Mouse (Mus musculus): Measurements from ENCODE around the gene Cog5. TPM values are rescaled to one million over a fixed set of nuclear protein-coding genes. Genes with fewer than 3 reads are reported as not detected.
"Not testable (repeated sequence)": the region's sequence is repeated elsewhere in the genome, so short reads cannot be mapped to it uniquely, and the experiment has no call there.

Gene Cog5
- polyA plus RNA-seq (2016; fragmentation: Nextera tagmentation; extraction: Ambion mirVana) = 33.5 TPM in 2 replicates

DNA sequence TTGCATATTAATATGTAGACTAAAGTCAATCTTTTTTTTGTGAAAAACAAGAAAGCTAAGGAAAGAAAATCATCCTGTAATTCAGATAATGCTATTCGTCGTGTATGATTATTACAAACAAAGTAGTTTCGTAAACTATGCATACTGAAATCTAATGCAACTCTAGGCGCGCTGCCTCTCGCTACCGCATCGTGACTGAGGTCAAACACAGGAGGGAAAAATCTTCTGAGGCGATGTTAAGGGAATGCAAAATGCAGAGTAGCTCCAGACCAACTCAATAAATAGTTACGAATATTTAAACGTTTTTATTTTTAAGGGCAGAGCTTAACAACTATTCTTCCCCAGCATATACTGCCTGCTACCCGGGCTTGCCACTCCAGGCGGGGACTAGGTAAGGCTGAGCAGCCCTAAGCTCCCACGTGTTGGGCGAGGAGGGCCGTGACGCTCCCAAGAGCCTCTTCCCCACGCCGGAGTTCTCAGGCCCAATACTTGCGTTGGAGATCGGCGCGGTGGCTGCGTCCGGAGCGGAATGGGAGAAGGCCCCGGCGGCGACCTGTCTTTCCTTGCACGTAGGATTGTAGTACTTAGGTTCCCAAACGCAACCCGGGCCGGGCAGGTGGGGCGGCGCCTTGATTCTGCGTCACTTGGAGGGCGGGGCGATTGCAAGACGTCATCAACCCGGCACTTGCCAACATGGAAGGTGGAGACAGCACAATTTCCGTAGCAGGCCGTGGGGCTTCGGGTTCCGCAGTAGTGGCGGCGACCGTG, at the start of gene Cog5, which contains the start of gene Dus4l:
Cog5 (plus strand) TSS at position 673 of the 768 bp plus-strand sequence.
Dus4l (minus strand) TSS at position 630 of the 768 bp plus-strand sequence.
- H3K9me3 ChIP-seq = no peaks in the 10 kb centered on the region
- under 1% methylated on average over 47 of the region's 47 CpGs for WGBS
- peak; percentile 96 for ATAC-seq (ENCODE audit: low FRiP score, low read depth)

DNA sequence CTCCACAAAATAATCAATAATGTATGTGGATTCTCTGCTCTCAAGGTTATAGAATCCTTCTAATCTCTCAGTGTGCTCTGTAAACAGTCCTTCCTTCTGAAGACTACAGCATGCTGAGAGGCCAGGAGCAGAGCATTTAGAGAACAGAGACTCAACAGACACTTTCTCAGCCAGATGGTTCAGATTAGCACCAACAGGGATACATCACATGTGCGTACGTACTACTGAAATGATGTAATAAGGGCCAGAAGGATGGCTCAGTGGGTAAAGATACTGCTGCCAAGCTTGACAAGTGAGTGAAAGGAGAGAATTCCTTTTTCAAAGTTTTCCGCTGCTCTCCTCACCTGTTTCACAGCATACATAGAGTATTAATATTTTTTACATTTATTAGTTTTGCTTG, 49.8 kb upstream of the Cog5 start:
- Histone ChIP-seq H3K4me1 (no peaks in the 10 kb centered on the region), H3K9me3 (no peaks in the 10 kb centered on the region), H3K27me3 (no peaks in the 10 kb centered on the region), H3K27ac (replicated peaks) (no peak overlapping the region), H3K36me3 (no peaks in the 10 kb centered on the region), H3K9ac (replicated peaks) (no peak overlapping the region), H3K4me3 (no peak overlapping the region), H3K4me2 (replicated peaks) (no peak overlapping the region)
- 85% methylated on average over 3 of the region's 3 CpGs for whole genome bisulfite sequencing
- no peak for ATAC-seq (ENCODE audit: low FRiP score, low read depth)

More for the DNA sequence above, at the start of gene Cog5, which contains the start of gene Dus4l:
- Histone ChIP-seq H3K27ac (replicated peaks) (peak within 1 kb of the TSS; percentile 56), H3K4me1 (peaks cover 4% of the 10 kb centered on the region), H3K27me3 (no peaks in the 10 kb centered on the region), H3K4me2 (replicated peaks) (peak within 1 kb of the TSS; percentile 70), H3K9ac (replicated peaks) (peak within 1 kb of the TSS; percentile 65), H3K36me3 (no peaks in the 10 kb centered on the region), H3K4me3 (peak within 1 kb of the TSS; percentile 73)

DNA sequence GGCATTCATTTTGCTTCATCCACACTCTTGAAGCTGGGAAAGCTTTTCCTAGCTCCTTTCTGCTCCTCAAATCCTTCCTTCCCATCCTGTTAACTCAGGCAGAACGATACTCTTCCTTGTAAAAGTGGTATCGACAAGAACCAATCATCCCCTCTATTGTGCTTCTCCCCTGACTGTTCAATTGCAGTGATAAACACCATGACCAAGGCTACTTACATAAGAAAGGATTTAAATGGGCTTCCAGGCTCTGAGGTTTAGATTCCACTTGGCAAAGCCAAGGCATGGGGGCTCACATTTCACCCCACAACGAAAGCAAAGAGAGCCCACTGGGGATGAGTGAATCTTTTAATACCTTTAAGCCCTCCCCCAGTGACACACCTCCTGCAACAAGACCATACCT, 46.5 kb upstream of the Cog5 start:
- ATAC-seq (ENCODE audit: low FRiP score, low read depth) = no peak
- Histone ChIP-seq H3K9me3 (no peaks in the 10 kb centered on the region), H3K4me2 (replicated peaks) (no peak overlapping the region), H3K9ac (replicated peaks) (no peak overlapping the region), H3K4me1 (no peaks in the 10 kb centered on the region), H3K4me3 (no peak overlapping the region), H3K27ac (replicated peaks) (no peak overlapping the region), H3K36me3 (no peaks in the 10 kb centered on the region), H3K27me3 (no peaks in the 10 kb centered on the region)
- WGBS = 9% methylated on average over 3 of the region's 3 CpGs

DNA sequence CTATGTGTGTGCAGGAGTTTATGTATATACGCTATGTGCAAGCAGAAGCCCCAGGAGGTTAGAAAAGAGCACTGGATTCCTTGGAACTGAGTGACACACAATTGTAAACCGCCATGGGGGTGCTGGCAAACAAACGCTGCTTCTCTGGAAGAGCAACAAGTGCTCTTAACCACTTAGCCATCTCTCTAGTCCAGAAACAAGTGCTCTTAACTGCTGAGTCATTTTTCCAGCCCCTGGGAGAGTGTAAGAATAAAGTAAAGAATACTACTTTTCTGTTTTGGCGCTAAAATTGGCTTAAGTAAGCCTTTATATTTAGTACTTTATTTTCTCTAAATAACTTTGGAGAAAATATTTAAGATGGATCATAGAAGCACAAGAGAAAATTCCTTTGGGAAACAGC, 41.3 kb upstream of the Cog5 start:
- H3K4me3 ChIP-seq = no peak overlapping the region
- H3K4me2 ChIP-seq (replicated peaks) = no peak overlapping the region
- H3K9ac ChIP-seq (replicated peaks) = no peak overlapping the region
- H3K9me3 ChIP-seq = no peaks in the 10 kb centered on the region
- 0 out of 2 replicates have a peak, but pooled peaks cover 3% of the 10 kb centered on the region for H3K36me3 ChIP-seq
- H3K4me1 ChIP-seq = no peaks in the 10 kb centered on the region
- no peak overlapping the region for H3K27ac ChIP-seq (replicated peaks)
- H3K27me3 ChIP-seq = no peaks in the 10 kb centered on the region
- ATAC-seq (ENCODE audit: low FRiP score, low read depth) = no peak
- 49% methylated on average over 4 of the region's 4 CpGs for WGBS

DNA sequence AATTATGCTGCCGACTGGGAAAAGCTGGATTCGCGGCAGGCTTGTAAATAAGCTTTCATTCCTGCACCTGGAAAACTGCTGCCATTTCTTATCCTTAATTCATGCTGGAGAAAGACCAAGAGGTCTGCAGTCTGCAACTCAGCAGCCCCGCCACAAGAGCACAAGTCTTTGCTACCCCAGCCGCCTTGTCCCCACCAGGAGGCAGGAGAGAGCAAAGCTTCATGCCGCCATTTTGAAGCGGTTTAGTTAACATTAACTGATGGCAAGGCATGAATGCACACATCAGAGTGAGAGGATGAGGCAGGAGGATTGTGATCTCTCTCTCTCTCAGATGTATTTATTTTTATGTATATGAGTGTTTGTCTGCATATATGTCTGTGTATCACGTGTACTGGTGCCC, 34.6 kb upstream of the Cog5 start:
- Histone ChIP-seq H3K4me2 (replicated peaks) (no peak overlapping the region), H3K4me1 (no peaks in the 10 kb centered on the region), H3K27ac (replicated peaks) (no peak overlapping the region), H3K27me3 (no peaks in the 10 kb centered on the region), H3K4me3 (no peak overlapping the region), H3K9me3 (no peaks in the 10 kb centered on the region), H3K9ac (replicated peaks) (no peak overlapping the region), H3K36me3 (0 out of 2 replicates have a peak, but pooled peaks cover 8% of the 10 kb centered on the region)
- 84% methylated on average over 8 of the region's 8 CpGs for WGBS
- ATAC-seq (ENCODE audit: low FRiP score, low read depth) = no peak

DNA sequence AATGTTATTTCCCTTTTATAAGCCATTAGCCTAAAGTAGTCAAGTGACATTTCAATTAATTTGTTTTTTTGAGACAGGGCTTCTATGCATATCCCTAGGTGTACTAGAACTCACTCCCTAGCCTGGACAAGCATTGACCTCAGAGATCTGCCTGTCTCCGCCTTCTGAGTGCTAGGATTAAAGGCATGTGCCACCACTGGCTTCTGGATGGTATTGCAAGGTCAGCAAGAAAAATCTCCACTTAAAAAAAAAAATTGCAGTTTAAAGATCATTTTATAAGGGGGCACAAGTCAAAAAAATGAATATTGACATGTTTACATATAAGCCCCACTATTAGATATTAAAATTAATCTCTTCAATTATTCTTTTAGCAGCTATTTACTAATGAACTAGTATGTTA, 29.7 kb upstream of the Cog5 start:
- no peak for ATAC-seq (ENCODE audit: low FRiP score, low read depth)
- Histone ChIP-seq H3K4me2 (replicated peaks) (no peak overlapping the region), H3K4me3 (no peak overlapping the region), H3K27me3 (no peaks in the 10 kb centered on the region), H3K9ac (replicated peaks) (no peak overlapping the region), H3K4me1 (no peaks in the 10 kb centered on the region), H3K27ac (replicated peaks) (no peak overlapping the region), H3K9me3 (no peaks in the 10 kb centered on the region), H3K36me3 (peaks cover 9% of the 10 kb centered on the region; the same call in 1 of the 2 replicates)
- 94% methylated on average over 1 of the region's 1 CpGs for WGBS

DNA sequence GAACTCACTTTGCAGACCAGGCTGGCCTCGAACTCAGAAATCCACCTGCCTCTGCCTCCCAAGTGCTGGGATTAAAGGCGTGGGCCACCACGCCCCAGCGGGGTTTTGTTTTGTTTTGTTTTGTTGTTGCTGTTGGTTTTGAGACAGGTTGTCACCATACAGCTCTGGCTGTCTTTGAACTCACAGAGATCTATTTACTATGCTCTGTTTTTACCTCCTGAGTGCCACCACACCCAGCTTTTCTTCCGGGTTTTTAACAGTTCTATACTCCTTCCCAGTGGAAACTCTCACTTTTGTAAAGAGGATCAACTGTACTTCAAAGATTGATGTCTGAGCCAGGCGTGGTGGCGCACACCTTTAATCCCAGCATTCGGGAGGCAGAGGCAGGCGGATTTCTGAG, 26.3 kb upstream of the Cog5 start:
- H3K4me3 ChIP-seq; H3K27me3 ChIP-seq; H3K4me2 ChIP-seq (replicated peaks); H3K9ac ChIP-seq (replicated peaks); H3K4me1 ChIP-seq; H3K27ac ChIP-seq (replicated peaks); ATAC-seq (ENCODE audit: low FRiP score, low read depth); H3K36me3 ChIP-seq; H3K9me3 ChIP-seq: not testable (repeated sequence)
- 89% methylated on average over 9 of the region's 9 CpGs for WGBS

DNA sequence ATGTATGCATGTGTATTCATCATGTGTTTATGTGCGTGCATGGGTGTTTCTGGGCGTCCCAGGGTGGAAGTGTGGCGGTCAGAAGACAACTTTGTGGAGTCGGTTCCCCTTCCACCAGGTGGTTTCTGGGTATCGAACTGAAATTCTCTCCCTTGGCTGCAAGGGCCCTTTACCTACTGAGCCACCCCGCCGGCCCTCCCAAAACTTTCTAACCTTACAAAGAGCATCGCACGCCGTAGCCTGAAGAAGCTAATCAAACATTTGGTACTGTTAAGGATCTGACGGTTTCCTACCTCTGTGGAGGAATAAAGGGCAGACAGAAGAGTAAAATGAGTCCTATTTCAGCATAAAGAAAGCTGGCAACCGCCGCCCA, 20.7 kb upstream of the Cog5 start:
- 12% methylated on average over 13 of the region's 13 CpGs for WGBS
- Histone ChIP-seq H3K36me3 (no peaks in the 10 kb centered on the region), H3K4me3 (peak overlapping the region; percentile 65), H3K4me2 (replicated peaks) (peak overlapping the region; percentile 65), H3K27me3 (no peaks in the 10 kb centered on the region), H3K27ac (replicated peaks) (0 out of 2 replicates have a peak overlapping the region, but pooled peaks have one; percentile 49), H3K9ac (replicated peaks) (peak overlapping the region; percentile 71), H3K9me3 (no peaks in the 10 kb centered on the region), H3K4me1 (peaks cover 7% of the 10 kb centered on the region)
- ATAC-seq (ENCODE audit: low FRiP score, low read depth) = peak; percentile 53

DNA sequence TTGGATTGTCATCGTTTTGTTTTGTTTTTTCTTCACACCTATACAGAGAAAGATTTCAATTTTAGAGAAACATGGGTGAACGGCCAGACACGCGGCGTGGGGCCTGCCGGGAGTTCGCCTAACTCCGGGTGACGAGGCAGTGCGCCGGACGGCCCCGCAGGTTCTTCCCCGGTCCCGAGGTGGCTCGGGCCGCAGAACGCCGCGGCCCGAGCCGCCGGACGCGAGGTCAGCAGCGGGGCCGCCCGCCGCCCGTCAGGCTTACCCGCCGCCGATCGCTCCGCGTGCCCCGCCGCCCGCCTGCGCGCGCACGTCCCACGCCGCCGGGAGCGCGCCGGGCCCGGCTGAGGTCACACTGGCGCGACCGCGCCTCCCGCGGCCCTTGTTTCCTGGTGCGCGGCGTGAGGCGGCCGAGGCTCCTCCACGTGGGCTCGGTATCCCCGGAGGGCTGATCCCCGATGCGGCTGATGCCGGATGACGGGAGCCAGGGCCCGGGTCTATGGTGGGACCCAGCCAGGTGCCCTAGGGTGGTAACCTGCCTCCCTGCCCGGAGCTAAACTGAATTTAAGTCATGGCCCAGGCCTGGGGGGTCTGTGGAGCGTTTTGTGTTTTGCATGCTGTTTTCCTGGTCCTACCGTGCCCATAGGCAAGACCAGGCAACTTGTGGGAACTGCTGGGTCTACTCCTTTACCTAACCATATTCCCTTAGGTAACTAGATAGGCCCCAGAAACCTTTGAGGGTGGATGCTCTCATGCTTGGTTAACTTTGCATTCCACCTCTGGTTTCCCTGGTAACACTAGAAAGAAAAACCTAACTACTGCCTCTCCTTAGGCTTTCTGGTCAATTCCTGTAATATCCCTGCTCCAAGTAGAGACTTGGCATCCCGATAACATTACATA, 20.1 kb upstream of the Cog5 start, which contains the start of gene Bcap29:
Bcap29 (minus strand) TSS at position 316 of the 897 bp plus-strand sequence.
- peak; percentile 91 for ATAC-seq (ENCODE audit: low FRiP score, low read depth)
- Histone ChIP-seq H3K4me3 (peak within 1 kb of the TSS; percentile 65), H3K27me3 (no peaks in the 10 kb centered on the region), H3K36me3 (no peaks in the 10 kb centered on the region), H3K9ac (replicated peaks) (peak within 1 kb of the TSS; percentile 71), H3K4me1 (peaks cover 7% of the 10 kb centered on the region), H3K9me3 (no peaks in the 10 kb centered on the region), H3K4me2 (replicated peaks) (peak within 1 kb of the TSS; percentile 65), H3K27ac (replicated peaks) (peak within 1 kb of the TSS; percentile 49; the same call in 1 of the 2 replicates)
- WGBS = 2% methylated on average over 66 of the region's 73 CpGs

DNA sequence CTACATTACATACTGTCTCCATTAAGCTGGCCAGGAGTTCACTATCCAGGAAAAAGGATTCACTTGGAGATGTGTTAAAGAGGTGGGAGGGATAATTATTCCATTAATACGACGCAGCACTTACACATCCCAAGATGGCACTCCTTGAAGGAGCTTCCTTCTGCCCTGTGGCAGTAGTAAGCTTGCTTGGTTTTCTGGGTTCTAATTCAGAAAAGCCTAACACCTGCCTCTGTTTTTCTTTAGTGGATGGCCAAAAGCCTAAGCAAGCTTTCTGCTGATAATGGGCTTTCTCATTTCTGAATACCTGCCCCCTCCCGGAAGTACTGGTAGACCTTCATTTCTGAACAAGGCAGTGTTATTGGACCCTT, 19.4 kb upstream of the Cog5 start:
- Histone ChIP-seq H3K27ac (replicated peaks) (no peak overlapping the region), H3K4me2 (replicated peaks) (peak overlapping the region; percentile 65; the same call in 1 of the 2 replicates), H3K4me1 (peaks cover 7% of the 10 kb centered on the region), H3K27me3 (no peaks in the 10 kb centered on the region), H3K9me3 (no peaks in the 10 kb centered on the region), H3K9ac (replicated peaks) (no peak overlapping the region), H3K4me3 (no peak overlapping the region), H3K36me3 (peaks cover 3% of the 10 kb centered on the region; the same call in 1 of the 2 replicates)
- no peak; the same call in 1 of the 2 replicates for ATAC-seq (ENCODE audit: low FRiP score, low read depth)
- 84% methylated on average over 3 of the region's 3 CpGs for WGBS

DNA sequence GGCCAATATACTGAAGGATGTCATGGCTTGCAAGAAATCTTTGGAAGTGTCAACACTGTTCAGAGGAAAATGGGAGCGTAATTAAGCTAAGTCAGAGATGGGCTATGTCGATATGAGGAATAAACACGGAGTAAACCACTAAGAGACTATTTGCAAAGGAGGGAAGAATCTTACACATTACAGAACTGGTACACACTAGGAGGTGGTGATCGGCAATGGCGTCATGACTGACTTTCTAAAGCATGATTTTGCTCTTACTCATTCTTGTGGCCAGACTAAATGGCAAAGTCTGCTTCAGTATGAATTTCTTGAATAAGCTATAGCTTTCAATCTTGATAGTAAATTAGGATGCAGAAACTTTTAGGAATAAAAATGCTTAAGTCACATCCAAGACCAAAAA, 1.1 kb upstream of the Cog5 start:
- H3K4me3 ChIP-seq = no peak overlapping the region
- H3K4me2 ChIP-seq (replicated peaks) = peak overlapping the region; percentile 13; the same call in 1 of the 2 replicates
- no peak for ATAC-seq (ENCODE audit: low FRiP score, low read depth)
- 76% methylated on average over 5 of the region's 5 CpGs for WGBS
- H3K4me1 ChIP-seq = peaks cover 4% of the 10 kb centered on the region
- no peak overlapping the region for H3K9ac ChIP-seq (replicated peaks)
- no peaks in the 10 kb centered on the region for H3K36me3 ChIP-seq
- no peaks in the 10 kb centered on the region for H3K9me3 ChIP-seq
- H3K27ac ChIP-seq (replicated peaks) = no peak overlapping the region
- no peaks in the 10 kb centered on the region for H3K27me3 ChIP-seq

Data from midbrain, embryonic 12.5 days (tissue).